Mouse (Mus musculus): ENCODE measurements around the gene Coro1c.

The Coro1c gene

DNA sequence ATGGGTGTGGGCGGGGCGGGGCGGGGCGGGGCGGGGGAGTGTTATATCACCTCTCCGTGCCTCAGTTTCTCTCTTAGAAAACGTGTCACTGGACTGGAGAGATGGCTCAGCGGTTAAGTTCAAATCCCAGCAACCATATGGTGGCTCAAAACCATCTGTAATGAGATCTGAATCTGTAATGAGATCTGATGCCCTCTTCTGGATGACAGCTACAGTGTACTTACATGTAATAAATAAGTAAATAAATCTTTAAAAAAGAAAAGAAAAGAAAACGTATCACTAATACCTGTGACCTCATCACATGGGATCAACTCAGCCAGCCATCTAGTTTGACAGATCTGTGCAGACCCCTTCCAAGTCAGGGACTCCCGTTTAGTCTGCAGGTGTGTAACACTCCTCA lies 21.0 kb upstream of the Coro1c start:
- DNase-seq (ENCODE audit: extremely low spot score, low spot score) = no peak

DNA sequence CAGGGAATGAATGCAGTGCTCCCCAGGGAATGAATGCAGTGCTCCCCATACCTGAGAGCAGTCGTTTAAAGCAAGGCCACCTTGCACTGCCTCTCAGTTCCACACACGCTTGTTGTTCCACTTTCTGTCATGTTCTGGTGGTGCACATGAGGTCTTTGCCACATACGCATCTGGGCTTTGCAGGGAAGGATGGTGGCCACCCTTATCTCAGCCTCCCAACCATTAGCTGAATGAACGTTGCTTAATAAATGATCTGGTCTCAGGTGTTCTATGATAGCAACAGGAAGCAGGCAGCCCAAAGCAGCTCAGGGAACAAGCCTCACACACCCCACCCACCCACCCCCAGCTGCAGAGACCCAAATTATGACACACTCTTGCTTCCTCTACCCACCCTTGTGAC lies 16.1 kb upstream of the Coro1c start:
- DNase-seq (ENCODE audit: extremely low spot score, low spot score) = no peak

DNA sequence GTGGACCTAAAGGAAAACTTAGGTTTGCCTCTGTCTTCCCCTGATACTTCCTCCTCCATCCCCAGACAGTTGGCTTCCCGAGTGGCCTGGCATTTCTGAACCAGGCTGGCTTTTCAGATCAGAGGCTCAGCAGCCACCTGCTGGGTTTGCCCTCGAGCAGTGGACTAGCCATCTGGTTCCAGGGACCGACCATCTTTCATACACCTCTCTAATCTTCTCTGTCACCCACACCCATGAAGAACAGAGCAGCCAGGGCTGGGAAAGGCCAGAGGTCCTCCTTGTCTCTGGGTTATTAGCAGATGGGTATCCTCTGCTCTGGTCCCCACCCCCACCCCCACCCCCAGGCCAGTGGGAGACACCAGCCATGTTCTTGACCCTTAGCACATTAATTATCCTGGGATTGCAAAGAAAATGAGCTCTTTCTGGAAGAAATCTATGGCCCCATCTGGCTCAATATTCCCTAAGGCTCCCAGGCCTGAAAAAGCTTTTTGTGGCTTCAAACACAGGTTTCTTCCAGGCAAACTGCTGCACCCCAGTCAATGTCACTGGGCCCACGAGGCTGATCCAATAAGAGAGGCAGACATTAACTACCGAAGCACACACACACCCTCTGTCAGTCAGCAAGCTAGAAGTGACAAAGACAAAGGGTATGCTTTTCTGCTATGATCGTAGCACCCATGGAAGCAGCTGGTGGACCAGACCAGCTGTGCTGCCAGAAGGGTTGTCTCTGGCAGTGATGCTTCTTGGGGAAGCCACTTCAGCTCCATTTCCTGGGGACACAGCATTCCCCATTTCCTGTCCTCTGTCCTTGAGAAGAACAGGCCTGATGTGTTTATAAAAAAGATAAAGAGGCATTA lies 13.0 kb upstream of the Coro1c start:
- peak; percentile 63 for DNase-seq (ENCODE audit: extremely low spot score, low spot score)

DNA sequence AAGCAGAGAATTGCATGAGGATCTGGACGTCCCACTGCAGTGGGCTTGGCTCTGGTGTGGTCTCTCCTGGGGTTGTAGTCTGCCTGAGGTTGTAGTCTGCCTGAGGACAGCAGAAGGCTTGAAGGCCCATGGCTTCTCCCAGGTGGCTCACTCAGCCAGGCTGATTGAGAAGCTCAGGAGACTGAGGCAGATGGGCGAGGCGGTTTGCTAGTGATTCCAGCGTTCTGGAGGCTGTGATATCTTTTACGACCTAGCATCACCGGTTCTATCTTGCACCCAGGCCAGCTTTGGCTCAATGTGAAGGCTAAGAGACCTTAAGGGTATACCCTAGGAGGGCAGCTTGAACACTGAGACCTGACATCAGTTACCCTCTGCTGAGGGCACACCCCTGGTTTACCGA lies 10.5 kb upstream of the Coro1c start:
- DNase-seq (ENCODE audit: extremely low spot score, low spot score) = no peak

DNA sequence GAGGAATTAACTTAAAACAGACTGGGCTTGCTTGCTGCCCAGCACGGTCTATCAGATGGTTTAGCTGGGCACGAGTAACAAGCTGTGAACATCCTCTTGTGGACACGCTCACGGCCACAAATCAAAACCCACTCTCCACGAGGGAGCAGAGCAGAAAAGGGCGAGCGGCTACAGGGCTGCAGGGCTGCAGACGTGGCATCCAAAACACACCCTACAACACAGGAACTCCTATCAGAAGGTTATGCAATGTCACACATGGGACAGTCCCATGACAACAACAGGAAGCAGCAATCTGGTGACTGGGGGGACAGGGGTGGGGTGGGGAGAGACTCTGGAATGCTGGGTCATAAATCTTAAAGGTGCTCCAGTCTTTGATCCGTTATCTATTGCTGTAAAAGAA lies 10.1 kb upstream of the Coro1c start:
- no peak for DNase-seq (ENCODE audit: extremely low spot score, low spot score)

DNA sequence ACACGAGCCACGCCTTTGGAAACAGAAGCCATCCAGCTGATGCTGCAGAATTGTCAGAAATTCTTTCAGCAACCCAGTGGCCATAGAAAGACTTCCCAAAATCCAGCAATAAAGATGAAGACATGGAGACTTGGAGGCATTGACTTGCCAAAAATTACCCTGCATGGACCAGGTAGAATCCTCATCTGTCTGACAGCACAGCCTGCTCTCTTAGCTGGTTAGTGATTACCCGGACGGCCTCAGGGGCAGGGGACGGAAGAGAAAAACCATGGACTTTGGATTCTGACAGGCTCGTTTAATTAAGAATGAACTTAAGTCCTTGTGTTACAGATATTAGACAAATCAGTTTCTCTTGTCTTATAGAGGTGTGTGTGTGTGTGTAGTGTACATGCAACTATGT lies 2.1 kb upstream of the Coro1c start:
- DNase-seq (ENCODE audit: extremely low spot score, low spot score) = no peak

DNA sequence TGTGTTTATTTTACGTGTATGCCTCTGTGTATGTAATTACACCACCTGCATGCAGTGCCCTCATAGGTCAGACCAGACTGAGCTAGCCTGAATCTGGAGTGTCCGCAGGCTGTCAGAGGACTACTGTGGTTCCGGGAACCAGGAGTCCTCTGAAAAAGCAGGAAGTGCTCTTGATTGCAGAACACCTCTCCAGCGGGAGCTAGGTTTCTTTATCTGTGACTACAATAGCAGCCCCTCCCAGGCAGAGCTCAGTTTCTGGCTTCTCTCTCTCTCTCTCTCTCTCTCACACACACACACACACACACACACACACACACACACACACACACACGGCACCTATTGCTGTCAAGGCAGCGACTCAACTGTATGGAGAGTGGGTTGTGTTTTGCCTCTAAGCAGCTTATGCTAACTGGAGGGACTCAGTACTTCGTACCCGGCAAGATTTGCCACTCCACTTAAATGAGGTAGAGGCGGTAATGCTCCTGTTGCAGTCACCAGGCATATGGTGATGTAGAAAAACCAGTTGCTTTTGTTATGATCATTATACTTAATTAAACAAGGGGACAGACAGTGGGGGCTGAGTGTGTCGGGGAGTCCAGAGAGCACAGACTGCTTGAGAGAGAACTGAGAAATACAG lies 1.6 kb upstream of the Coro1c start:
- no peak for DNase-seq (ENCODE audit: extremely low spot score, low spot score)

DNA sequence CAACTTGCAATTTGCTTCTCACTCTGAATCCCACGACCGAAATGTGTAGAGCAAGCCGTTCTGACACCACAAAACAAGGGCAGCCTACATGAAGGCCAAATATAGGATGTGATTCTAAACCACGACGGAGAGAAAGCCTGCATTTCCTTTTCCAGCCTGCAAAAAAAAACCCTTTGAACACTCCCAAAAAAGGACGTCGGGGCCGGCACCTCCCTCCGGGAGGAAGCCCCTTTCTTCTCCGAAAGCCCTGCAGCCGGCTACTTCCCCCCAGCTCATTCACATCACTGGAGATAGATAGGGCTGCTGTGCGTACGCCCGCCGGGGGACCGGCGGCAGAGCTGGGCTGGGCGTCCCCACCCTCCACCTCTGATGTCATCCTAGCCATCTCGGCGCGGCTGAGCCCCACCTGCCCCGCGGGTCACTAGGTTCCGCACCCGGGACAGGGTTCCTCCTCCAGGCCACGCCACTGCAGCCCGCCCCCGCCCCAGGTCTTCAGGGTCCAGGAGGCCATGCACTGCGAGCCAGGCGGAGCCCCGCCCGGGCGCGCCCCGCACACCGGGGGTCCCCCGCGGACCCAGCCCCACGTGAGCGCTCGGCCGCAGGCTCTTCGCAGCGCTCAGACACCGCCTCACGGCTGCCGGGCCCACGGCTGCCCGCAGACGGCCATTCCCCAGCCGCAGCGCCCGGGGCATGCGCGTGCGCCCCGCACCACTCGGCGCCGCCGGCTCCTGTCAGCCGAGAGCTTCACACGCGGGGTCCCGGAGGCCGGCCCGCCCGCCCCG lies 581 bp downstream of the Coro1c start:
- peak; percentile 80 for DNase-seq (ENCODE audit: extremely low spot score, low spot score)

DNA sequence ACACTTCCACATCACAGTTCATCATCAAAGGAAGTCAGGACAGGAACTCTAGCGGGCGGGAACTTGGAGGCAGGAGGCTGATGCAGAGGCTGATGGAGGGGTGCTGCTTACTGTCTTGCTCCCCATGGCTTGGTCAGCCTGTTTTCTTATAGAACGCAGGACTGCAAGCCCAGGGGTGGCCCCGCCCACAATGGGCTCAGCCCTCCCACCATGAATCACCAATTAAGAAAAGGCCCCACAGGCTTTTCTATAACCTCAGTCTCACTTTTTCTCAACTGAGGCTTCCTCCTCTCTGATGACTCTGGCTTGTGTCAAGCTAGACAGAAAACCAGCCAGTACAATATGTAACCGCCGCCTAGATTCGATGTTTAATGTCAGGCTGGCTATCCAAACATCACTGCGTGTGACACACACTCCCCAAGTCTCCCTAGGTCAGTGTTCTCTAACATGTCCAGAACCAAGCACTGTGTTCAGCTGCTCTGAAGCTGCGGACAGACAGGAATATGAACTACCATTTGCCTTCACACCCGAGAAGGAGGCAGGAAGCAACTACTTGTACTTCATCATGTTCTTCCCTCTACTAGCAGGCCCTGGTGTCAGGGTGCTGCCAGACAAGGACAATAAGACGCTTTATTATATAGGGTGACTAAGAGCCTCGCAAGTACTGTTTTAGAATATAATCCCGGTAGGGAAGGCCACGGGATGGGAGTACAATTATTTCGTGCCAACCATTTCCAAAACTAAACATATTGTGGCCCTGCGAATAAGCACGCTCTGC lies 1.4 kb downstream of the Coro1c start:
- DNase-seq (ENCODE audit: extremely low spot score, low spot score) = peak; percentile 46

DNA sequence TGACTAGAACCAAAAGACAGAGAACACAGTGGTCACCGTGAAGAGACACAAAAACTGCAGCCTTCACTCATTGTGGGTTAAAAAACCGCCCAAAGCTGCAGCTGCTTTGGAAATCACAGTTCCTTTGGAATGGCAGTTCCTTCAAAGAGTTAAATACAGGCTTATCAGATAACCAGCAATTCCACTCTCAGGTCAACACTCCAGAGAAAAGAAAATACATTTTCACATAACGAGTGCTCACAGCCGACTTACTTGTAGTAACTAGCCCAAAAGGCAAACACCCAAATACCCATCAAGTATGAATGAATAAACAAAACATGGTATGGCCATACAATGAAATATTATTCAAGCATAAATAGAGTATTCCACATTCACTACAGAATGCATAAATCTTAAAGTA lies 3.6 kb downstream of the Coro1c start:
- no peak for DNase-seq (ENCODE audit: extremely low spot score, low spot score)

DNA sequence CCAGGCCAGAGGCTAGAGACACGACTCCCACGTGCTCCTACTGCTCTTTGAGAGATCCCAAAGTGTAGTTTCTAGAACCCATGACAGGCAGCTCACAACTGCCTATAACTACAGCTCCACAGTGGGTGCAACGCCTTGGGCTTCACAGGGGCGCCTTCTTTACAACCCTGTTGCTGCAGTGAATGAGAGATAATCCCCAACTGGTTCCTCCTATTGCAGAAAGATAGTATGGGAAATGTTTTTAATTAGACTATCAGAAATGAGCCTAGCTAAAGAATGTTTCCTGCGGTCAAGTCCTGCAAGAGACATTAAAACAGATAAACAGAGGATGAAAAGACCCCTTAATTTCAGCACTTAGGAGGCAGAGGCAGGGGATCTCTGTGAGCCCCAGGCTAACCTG lies 5.6 kb downstream of the Coro1c start:
- DNase-seq (ENCODE audit: extremely low spot score, low spot score) = no peak

DNA sequence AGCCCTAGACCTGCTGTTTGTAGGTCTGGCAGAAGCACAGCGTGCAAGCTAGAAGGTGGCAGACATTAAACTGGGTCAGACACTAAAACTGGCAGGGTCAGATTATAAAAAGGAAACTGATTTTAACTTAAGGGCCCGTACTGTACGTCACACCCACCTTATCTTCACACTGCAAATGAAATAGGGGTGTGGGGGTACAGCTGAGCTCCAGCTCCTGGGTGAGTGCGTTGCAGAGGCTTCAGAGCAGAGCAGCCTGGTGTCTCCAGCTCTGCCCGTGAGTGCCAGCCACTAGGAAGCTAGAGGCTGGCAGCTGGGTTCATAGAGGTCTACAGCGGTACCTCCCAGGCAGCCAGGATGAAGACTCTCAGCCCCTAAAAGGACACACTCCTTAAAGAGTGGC lies 6.5 kb downstream of the Coro1c start:
- no peak for DNase-seq (ENCODE audit: extremely low spot score, low spot score)

DNA sequence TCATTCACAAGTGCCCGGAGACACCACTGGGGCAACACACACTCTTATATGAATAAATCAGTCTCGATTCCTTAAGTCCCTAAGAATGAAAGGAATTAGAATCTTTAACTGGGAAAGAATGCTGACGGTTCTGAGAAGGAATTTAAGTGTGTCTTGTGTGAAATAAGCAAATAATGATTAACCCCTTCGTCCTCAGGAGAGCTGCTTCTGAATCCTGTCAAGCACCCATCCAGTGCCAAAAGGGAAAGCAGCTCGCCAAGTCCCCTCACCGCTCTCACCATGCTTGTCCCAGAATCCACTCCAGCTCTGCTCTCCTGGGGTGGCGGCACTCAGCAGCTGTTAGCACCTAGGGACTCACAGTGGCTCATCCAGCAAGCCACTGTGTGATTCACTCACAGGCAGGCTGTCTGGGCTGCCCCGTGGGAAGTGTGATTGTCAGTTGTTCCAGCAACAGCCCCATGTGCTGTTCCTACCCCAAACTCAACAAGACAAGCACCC lies 7.4 kb downstream of the Coro1c start:
- DNase-seq (ENCODE audit: extremely low spot score, low spot score) = no peak

DNA sequence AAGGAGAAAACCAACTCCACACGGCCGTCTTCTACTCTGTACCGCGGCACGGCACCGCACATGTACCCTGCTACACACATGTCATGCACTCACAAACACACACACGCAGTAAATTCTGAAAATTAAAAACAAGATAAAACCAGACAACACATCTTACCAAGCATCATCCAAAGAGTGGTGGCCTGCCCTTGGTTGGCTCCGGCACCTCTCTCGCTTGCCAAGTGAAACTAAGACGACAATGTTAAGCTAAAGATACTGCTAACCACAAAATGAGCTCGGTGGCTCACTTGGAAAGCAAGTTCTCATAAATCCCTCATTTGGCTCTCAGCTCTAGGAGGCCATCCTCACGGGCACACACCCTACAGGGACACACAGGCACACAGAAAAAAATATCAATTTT lies 9.0 kb downstream of the Coro1c start:
- no peak for DNase-seq (ENCODE audit: extremely low spot score, low spot score)

DNA sequence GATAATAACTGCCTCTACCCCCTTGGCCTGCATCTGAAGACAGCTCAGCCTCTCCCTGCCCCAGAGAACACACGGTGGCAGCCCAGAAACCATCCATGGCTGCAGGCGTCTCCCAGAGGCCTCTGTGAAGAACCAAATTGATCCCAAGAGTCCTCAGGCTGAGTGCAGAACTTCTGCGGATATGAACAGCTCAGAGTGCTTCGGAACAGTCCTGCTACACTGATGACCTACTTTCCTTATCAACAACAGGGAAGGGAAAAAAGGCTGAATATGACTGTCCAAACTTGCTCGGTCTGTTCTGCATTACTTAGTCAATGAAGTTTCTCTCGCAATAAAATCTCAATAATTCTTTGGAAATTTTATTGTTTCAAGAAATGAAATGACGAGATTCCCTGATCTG lies 16.6 kb downstream of the Coro1c start:
- no peak for DNase-seq (ENCODE audit: extremely low spot score, low spot score)

DNA sequence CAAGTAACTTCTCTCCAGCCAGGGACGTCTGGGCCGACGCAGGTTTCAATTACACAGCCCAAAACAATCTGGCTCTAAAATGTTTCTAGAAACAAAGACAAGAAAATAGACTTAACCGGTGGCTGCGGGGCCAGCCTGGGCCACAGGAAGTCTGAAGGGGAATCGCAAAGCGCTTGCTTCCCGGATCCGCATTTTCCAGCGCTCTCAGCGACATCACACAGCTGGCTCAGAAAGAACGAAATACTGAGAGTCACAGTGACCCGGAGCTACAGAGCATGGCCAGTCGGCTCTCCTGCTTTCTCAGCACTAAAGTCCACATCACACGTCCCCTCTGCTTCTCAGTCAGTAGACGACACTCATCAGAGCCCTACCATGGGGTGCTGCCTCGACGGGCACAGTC lies 17.7 kb downstream of the Coro1c start:
- DNase-seq (ENCODE audit: extremely low spot score, low spot score) = no peak

DNA sequence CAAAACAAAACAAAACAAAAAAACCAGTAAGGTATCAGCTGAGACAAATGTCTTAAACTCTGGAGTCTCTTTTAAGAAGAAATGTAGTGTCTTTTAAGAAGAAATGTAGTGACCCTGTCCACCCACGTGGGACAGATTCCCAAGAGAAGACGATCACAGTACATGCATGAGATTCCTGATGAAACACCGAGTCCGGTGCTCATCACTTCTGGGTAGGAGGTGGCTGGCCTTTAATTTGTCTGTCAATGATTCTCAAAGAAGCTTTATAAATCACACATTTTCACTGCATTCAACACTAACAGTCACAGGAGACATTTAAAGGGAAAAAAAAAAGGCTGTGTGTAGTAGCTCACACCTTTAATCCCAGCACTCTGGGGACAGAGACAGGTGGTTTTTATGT lies 18.6 kb downstream of the Coro1c start:
- DNase-seq (ENCODE audit: extremely low spot score, low spot score) = no peak

DNA sequence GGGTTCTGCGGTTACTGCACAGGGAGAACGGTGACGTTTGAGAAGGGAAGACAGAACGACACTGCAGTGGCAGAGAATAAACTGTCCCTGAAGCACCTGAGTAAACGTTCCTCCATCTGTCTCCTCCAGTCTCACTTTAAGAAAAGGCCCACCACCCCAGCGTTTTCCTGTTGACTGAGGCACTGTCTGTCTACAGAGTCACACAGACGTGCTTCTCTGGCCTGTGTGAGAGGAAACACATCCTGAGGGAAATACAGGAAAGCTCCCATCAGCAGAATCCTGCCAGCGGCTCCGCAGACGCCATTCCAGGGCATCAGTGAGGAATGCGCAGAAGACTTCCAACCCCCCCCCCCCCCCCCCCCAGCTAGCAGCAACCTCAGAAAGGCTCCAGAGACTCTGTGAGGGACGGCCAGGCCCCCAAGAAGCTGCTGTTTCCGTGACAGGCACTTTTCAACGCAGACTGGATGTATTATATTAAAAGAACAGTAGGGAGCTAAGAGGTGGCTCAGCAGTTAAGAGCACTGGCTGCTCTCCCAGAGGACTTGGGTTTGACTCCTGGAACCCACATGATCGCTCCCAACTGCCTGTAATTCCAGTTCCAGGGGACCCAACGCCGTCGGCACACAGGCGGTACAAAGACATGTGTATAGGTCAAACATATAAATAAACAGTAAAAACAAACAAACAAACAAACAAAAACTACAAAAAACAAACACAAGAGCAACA lies 19.2 kb downstream of the Coro1c start:
- no peak for DNase-seq (ENCODE audit: extremely low spot score, low spot score)

DNA sequence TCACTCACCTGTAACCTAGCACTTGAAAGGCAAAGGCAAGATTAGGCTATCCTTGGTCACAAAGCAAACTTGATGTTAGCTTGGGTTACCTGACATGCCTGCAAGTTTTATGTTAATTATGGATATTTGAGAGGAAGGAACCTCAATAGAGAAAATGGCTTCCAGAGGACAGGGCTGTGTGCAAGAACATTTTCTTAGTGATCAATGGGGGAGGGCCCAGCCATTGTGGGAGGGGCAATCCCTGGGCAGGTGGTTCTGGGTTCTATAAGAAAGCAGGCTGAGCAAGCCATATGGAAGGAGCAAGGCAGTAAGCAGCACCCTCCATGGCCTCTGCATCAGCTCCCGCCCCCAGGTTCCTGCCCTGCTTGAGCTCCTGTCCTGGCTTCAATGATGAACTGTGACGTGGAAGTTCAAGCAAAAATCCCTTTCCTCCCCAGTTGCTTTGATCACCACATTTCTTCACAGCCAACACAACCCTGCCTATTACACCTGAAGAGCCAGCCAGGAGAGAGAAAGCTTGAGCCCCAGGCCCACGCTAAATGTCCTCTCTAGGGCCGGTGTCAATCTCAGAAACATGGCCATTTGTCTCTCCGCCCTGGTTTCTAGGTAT lies 20.3 kb downstream of the Coro1c start:
- no peak for DNase-seq (ENCODE audit: extremely low spot score, low spot score)

DNA sequence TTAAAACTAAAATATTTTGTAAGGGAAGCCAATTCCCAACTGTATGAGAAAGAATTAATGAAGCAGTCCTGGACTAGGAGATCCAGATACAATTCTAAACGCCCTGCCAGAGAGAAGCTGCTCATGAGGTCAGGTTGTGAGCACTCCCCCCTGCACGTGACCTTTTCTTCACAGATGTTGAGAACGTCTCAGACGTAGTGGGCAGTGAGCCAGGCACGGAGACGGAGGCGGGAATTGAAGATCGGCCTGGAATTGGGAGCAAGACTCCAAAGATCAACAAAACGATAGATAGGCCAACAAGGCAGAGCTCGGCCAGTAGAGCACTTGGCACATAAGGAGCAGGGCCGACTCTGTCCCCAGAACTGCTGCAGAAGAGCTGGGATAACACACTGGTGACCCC lies 21.4 kb downstream of the Coro1c start:
- DNase-seq (ENCODE audit: extremely low spot score, low spot score) = no peak
